Mouse (Mus musculus) activated CD4-positive, CD25-positive, alpha-beta regulatory T cell, adult 4 months (primary cell): ENCODE measurements around the gene Dab1. TPM values are rescaled to one million over a fixed set of nuclear protein-coding genes. Genes with fewer than 3 reads are reported as not detected.

Experiments used
- ATAC-seq: one replicate; pipeline ENCODE4 v1.8.0; 2017
- polyA plus RNA-seq, 2 experiments: library from polyadenylated mRNA; unstranded; fragments of 100-300 nt; shearing (Covaris generic); gene quantifications; one replicate each; pipeline ENCODE4 v1.2.1; 2017

Gene Dab1
- polyA plus RNA-seq, 2 experiments from 2014 or later = 0.25 TPM; not detected in 1

GRCm38 (mm10) chr4:104686137-104686809 is 1067.1 kb downstream of the Dab1 start:
- ATAC-seq = no peak

GRCm38 (mm10) chr4:104689047-104689446 is 1069.9 kb downstream of the Dab1 start:
- ATAC-seq = no peak

- no peak for ATAC-seq
Measured at GRCm38 (mm10) chr4:104691026-104691425, 1071.9 kb downstream of the Dab1 start.

- ATAC-seq = no peak
Measured at GRCm38 (mm10) chr4:104694188-104694587, 1075.0 kb downstream of the Dab1 start.

- ATAC-seq = no peak
Measured at GRCm38 (mm10) chr4:104696522-104696921, 1077.4 kb downstream of the Dab1 start.

- ATAC-seq = no peak
Measured at GRCm38 (mm10) chr4:104697703-104698102, 1078.5 kb downstream of the Dab1 start.

- ATAC-seq = no peak
Measured at GRCm38 (mm10) chr4:104705664-104706645, 1086.8 kb downstream of the Dab1 start.

- ATAC-seq = no peak
Measured at GRCm38 (mm10) chr4:104712338-104713083, 1093.4 kb downstream of the Dab1 start.

- no peak for ATAC-seq
Measured at GRCm38 (mm10) chr4:104714925-104715519, 1095.9 kb downstream of the Dab1 start.

- no peak for ATAC-seq
Measured at GRCm38 (mm10) chr4:104715857-104716256, 1096.7 kb downstream of the Dab1 start.

GRCm38 (mm10) chr4:104716506-104716905 is 1097.3 kb downstream of the Dab1 start:
- no peak for ATAC-seq

GRCm38 (mm10) chr4:104718973-104719795 is 1100.0 kb downstream of the Dab1 start:
- no peak for ATAC-seq

GRCm38 (mm10) chr4:104723527-104724045 is 1104.4 kb downstream of the Dab1 start:
- no peak for ATAC-seq

- no peak for ATAC-seq
Measured at GRCm38 (mm10) chr4:104724258-104724657, 1105.1 kb downstream of the Dab1 start.

- no peak for ATAC-seq
Measured at GRCm38 (mm10) chr4:104725673-104726072, 1106.5 kb downstream of the Dab1 start.

GRCm38 (mm10) chr4:104729185-104729584 is 1110.0 kb downstream of the Dab1 start:
- no peak for ATAC-seq

GRCm38 (mm10) chr4:104746500-104746899 is 1127.3 kb downstream of the Dab1 start:
- ATAC-seq = no peak

GRCm38 (mm10) chr4:104754090-104754489 is 1134.9 kb downstream of the Dab1 start:
- no peak for ATAC-seq

GRCm38 (mm10) chr4:104760878-104761624 is 1141.9 kb downstream of the Dab1 start:
- no peak for ATAC-seq

GRCm38 (mm10) chr4:104766065-104766464 is 1146.9 kb downstream of the Dab1 start, which contains the start of gene C8b:
TSS of gene C8b (plus strand) at chr4:104766317.
- no peak for ATAC-seq
